Mouse (Mus musculus) forebrain, embryonic 15.5 days (tissue): ENCODE results near the gene Fmn2. TPM values are rescaled to one million over a fixed set of nuclear protein-coding genes. Genes with fewer than 3 reads are reported as not detected.

Experiments used
- ATAC-seq: fragments of 200-750 bp; cut with Nextera tagmentation; replicated peaks from 2 replicates; pipeline ENCODE4 v1.8.0; 2017; ENCODE audit warnings: mild to moderate bottlenecking, moderate TSS enrichment, moderate library complexity
- H3K27ac ChIP-seq: fragments of 300-500 bp; sonication (generic); replicated peaks from 2 replicates; pipeline ENCODE4 v1.5.1; 2015; ENCODE audit warnings: mild to moderate bottlenecking, inconsistent platforms
- H3K27me3 ChIP-seq: fragments of 300-500 bp; sonication (generic); 2 replicates; pipeline ENCODE4 v1.6.1; 2015; ENCODE audit warnings: inconsistent platforms
- H3K36me3 ChIP-seq: fragments of 300-500 bp; sonication (generic); 2 replicates; pipeline ENCODE4 v1.6.1; 2015; ENCODE audit warnings: mild to moderate bottlenecking, inconsistent platforms
- H3K4me1 ChIP-seq: fragments of 300-500 bp; sonication (generic); 2 replicates; pipeline ENCODE4 v1.6.1; 2015; ENCODE audit warnings: inconsistent platforms
- H3K4me2 ChIP-seq: fragments of 300-500 bp; sonication (generic); replicated peaks from 2 replicates; pipeline ENCODE4 v1.6.1; 2015; ENCODE audit warnings: mild to moderate bottlenecking, inconsistent platforms
- H3K4me3 ChIP-seq: fragments of 300-500 bp; sonication (generic); 2 replicates; pipeline ENCODE4 v1.5.1; 2015; ENCODE audit warnings: mild to moderate bottlenecking, inconsistent platforms
- H3K9ac ChIP-seq: fragments of 300-500 bp; sonication (generic); replicated peaks from 2 replicates; pipeline ENCODE4 v1.6.1; 2015; ENCODE audit warnings: mild to moderate bottlenecking, inconsistent platforms
- H3K9me3 ChIP-seq: fragments of 300-500 bp; sonication (generic); 2 replicates; pipeline ENCODE4 v1.6.1; 2016; ENCODE audit warnings: inconsistent platforms
- WGBS: fragments of 180-500 bp; shearing (Covaris S2); methylation state at CpG from one replicate; pipeline ENCODE4 v1.1.7; 2015; ENCODE audit warnings: mixed read lengths; 5-methylcytosine and 5-hydroxymethylcytosine counted together
- polyA plus RNA-seq: library from polyadenylated mRNA; unstranded; fragments of >200 nt; fragmentation: Nextera tagmentation; extraction: Ambion mirVana; gene quantifications from 2 replicates; pipeline ENCODE4 v1.2.1, GENCODE M21; 2015

Fmn2 gene
- polyA plus RNA-seq, 1 experiment from 2014 or later = 6.8 TPM

DNA sequence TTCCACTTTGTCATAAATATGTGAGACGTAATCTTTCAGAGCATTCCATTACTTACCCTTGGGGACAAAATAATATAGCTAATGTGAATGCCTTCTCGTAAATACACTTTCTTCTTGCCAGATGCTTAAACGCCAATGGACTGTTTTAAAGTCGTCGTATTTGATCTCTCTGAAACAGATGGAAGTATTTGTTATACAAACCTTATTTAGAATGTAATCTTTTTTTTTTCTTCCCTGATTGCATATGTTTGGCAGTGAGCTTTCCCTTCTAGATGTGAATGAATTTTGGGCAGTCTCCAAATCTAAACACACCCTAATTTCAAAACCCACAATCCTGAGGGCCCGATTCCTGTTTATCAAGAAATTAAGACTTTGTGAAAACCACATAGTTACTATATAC lies 173.7 kb downstream of the Fmn2 start:
- Histone ChIP-seq H3K4me3 (no peak overlapping the region), H3K27me3 (no peaks in the 10 kb centered on the region), H3K9me3 (no peaks in the 10 kb centered on the region), H3K27ac (no peak overlapping the region), H3K36me3 (no peaks in the 10 kb centered on the region), H3K4me2 (no peak overlapping the region), H3K4me1 (0 out of 2 replicates have a peak, but pooled peaks cover 3% of the 10 kb centered on the region), H3K9ac (no peak overlapping the region)
- WGBS = 70% methylated on average over 6 of the region's 6 CpGs
- no peak for ATAC-seq

DNA sequence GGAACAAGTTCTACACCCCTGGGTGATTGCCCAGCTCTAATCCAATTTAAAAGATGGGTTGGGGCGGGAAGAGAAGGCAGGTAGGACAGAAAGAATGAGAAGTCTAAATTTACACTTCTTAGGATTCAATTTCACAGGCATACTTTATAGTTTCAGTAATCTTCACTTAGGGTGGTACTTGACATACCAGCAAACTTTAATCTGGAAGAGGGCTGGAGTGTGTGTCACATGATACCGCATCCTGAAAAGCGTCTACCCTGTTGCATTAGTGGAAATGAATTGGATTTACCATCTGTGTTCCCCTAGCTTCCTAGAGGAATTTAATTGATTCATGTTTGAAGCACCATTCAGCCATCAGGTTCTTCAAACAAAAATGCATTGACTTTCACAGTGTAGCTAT lies 174.6 kb downstream of the Fmn2 start:
- no peaks in the 10 kb centered on the region for H3K36me3 ChIP-seq
- H3K9me3 ChIP-seq = no peaks in the 10 kb centered on the region
- 0 out of 2 replicates have a peak, but pooled peaks cover 3% of the 10 kb centered on the region for H3K4me1 ChIP-seq
- H3K27ac ChIP-seq = no peak overlapping the region
- no peak overlapping the region for H3K9ac ChIP-seq
- 71% methylated on average over 3 of the region's 3 CpGs for WGBS
- no peak overlapping the region for H3K4me3 ChIP-seq
- ATAC-seq = no peak
- H3K27me3 ChIP-seq = no peaks in the 10 kb centered on the region
- H3K4me2 ChIP-seq = no peak overlapping the region

DNA sequence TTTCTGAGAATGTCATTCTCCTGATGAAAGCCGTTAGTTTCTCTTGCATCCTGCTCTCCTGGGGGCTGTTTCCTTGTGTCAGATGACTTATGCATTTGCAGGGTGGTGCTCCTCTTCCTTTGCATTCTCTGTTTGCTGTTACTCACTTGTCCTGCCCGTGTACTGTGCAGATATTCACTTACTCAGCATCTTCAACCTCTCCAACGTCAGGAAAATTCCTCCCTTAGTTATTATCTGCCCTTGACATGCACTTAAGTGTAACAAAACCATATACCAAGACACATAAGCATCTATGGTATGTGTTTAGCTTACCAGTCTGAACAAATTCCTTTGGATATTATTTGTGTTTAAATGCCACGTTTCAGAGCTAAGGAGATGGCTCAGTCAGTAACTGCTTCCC lies 175.6 kb downstream of the Fmn2 start:
- Histone ChIP-seq H3K9me3 (no peaks in the 10 kb centered on the region), H3K36me3 (no peaks in the 10 kb centered on the region), H3K4me1 (0 out of 2 replicates have a peak, but pooled peaks cover 3% of the 10 kb centered on the region), H3K4me3 (no peak overlapping the region), H3K4me2 (no peak overlapping the region), H3K27me3 (no peaks in the 10 kb centered on the region), H3K9ac (no peak overlapping the region), H3K27ac (no peak overlapping the region)
- WGBS = 78% methylated on average over 4 of the region's 4 CpGs
- no peak for ATAC-seq

DNA sequence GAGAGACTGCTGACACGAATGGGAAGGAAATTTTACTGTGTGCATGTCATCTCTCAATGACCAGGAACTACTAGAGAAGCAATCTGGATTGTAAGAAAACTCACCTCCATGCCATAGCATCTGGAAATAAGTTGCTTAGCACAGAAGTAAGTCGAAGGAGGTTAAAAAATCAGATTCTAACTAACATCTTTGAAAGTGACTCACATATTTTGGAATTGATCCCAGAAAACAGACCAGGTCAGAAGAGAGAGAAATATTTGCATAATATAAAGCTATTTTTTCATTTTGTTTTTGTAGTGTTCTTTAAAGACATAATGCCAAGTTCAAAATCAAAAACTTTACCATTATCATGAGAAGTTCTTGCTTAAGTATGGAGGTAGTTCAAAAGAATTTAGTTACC lies 187.7 kb downstream of the Fmn2 start:
- ATAC-seq = no peak
- H3K27me3 ChIP-seq = no peaks in the 10 kb centered on the region
- no peak overlapping the region for H3K27ac ChIP-seq
- no peaks in the 10 kb centered on the region for H3K9me3 ChIP-seq
- WGBS = 95% methylated on average over 2 of the region's 2 CpGs
- H3K4me2 ChIP-seq = no peak overlapping the region
- H3K4me3 ChIP-seq = no peak overlapping the region
- H3K36me3 ChIP-seq = no peaks in the 10 kb centered on the region
- H3K4me1 ChIP-seq = no peaks in the 10 kb centered on the region
- no peak overlapping the region for H3K9ac ChIP-seq

DNA sequence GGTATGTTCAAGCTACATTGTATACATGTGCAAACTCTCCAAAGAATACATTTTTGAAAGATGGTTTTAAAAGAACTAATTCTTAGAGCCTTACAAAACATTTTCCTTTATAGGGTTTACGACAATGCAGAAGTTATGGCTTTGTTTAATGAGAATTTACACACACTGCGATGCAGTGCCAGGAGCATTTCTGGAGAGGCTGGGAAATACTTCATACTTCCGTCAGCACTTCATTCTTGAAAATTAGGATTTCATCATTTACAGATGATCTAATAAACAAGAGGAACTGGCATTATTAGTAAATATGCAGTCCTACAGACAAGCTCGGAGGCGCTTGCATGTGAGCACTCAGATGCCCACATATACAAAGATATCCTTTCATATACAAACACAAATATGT lies 199.2 kb downstream of the Fmn2 start:
- Histone ChIP-seq H3K4me2 (no peak overlapping the region), H3K27me3 (no peaks in the 10 kb centered on the region), H3K36me3 (peaks cover 7% of the 10 kb centered on the region; the same call in 1 of the 2 replicates), H3K9me3 (no peaks in the 10 kb centered on the region), H3K4me1 (no peaks in the 10 kb centered on the region), H3K27ac (no peak overlapping the region), H3K4me3 (no peak overlapping the region), H3K9ac (no peak overlapping the region)
- 94% methylated on average over 5 of the region's 5 CpGs for WGBS
- ATAC-seq = no peak

DNA sequence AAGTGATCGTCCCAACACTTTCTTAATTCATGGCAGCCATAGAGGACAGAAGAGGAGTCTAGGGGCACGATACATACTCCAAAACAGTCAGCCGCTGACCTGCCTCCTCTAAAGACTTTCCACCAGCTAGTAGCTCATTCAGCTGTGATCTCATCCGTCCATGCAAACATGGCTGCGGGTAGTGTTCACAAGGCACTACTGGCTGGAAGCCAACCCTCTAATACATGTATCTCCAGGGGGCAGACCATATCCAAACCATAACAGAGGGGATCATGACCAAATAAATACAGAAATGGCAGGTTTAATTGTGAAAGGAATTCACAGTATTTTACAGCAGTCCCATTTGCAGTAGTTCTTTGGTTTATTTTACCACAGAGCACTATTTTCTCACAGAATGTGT lies 200.2 kb downstream of the Fmn2 start:
- H3K4me2 ChIP-seq = no peak overlapping the region
- H3K9me3 ChIP-seq = no peaks in the 10 kb centered on the region
- no peak overlapping the region for H3K4me3 ChIP-seq
- no peak overlapping the region for H3K9ac ChIP-seq
- 66% methylated on average over 5 of the region's 5 CpGs for WGBS
- no peak overlapping the region for H3K27ac ChIP-seq
- H3K4me1 ChIP-seq = no peaks in the 10 kb centered on the region
- H3K36me3 ChIP-seq = peaks cover 7% of the 10 kb centered on the region; the same call in 1 of the 2 replicates
- no peak for ATAC-seq
- H3K27me3 ChIP-seq = no peaks in the 10 kb centered on the region

DNA sequence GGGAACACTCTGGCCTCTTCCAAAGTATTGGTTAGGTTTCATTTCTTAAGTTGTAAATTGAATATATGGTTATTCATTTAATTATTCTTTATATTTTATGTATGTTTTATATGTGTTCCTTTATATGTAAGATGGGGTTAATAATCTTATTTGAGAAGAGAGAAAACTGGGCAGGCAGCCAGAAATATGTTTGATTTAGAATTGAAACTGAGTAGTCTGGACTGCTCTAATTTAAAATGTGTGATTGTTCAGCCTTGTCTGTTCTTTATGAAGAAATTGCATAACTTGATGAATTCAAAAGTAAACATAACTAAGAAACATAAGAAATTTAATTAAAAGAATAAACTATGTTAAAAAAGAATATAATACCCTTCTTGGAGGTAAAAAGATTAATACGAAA lies 202.3 kb downstream of the Fmn2 start:
- no peak overlapping the region for H3K27ac ChIP-seq
- H3K9me3 ChIP-seq = no peaks in the 10 kb centered on the region
- peaks cover 7% of the 10 kb centered on the region; the same call in 1 of the 2 replicates for H3K36me3 ChIP-seq
- WGBS = 81% methylated on average over 1 of the region's 1 CpGs
- H3K27me3 ChIP-seq = no peaks in the 10 kb centered on the region
- no peaks in the 10 kb centered on the region for H3K4me1 ChIP-seq
- no peak overlapping the region for H3K9ac ChIP-seq
- no peak for ATAC-seq
- no peak overlapping the region for H3K4me3 ChIP-seq
- no peak overlapping the region for H3K4me2 ChIP-seq

DNA sequence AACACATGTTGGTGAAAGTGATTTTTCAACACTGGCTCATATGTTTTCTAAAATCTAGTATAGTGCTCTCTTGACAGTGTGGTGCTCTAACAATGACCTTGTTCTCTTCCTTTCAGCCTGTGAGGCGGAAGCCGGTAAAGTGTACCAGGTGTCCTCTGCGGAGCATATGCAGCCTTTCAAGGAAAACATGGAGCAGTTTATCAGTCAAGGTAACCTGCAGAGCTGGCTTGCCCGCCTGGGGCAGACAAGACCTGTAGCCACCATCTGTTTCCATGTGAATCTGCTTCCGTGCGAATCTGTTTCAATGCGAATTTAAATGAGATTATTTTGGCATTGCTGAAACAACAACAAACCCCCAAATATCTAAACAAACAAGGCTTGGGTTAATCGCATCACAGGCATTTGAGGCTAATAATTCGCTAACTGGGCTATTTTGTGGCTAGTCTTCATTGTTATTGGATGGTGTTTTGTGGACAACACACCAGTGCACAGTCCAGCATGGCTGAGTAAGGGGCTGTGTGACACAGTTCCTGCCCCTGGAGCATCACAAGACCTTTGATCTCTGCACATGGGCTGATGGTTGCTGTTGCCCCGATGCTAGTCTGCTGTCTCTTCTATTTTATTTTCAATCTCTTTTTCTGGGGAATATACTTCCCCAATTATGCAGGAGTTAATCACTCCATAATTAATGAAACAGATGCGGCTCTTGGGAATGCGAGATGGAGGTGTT lies 218.3 kb downstream of the Fmn2 start:
- H3K27me3 ChIP-seq = no peaks in the 10 kb centered on the region
- whole genome bisulfite sequencing = 73% methylated on average over 12 of the region's 12 CpGs
- ATAC-seq = peak; percentile 16; the same call in 1 of the 2 replicates

DNA sequence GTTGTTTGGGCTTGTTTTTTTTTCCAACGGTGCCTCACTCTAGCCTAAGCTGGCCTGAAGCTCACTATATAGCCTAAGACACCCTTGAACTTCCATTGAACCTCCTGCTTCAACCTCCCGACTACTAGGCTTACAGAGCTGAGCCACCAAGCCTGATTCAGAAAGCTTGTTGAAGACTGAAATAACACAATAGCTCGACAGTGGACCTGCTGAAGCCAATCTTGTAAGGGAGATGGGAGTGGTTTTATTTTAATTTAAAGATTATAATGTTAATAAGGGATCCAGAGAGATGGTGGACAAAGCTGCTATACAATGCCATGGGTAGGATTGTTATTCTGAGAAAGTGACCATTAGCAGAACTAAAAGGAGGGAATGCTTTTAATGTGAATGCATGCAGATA lies 227.1 kb downstream of the Fmn2 start:
- Histone ChIP-seq H3K9ac (no peak overlapping the region), H3K27me3 (no peaks in the 10 kb centered on the region), H3K4me1 (no peaks in the 10 kb centered on the region), H3K4me2 (no peak overlapping the region), H3K9me3 (no peaks in the 10 kb centered on the region), H3K36me3 (peaks cover 2% of the 10 kb centered on the region; the same call in 1 of the 2 replicates), H3K4me3 (no peak overlapping the region), H3K27ac (no peak overlapping the region)
- ATAC-seq = no peak
- 77% methylated on average over 3 of the region's 3 CpGs for WGBS

More for the DNA sequence above, 218.3 kb downstream of the Fmn2 start:
- Histone ChIP-seq H3K9ac (no peak overlapping the region), H3K4me3 (no peak overlapping the region), H3K4me2 (no peak overlapping the region), H3K4me1 (no peaks in the 10 kb centered on the region), H3K9me3 (no peaks in the 10 kb centered on the region), H3K27ac (no peak overlapping the region), H3K36me3 (no peaks in the 10 kb centered on the region)

DNA sequence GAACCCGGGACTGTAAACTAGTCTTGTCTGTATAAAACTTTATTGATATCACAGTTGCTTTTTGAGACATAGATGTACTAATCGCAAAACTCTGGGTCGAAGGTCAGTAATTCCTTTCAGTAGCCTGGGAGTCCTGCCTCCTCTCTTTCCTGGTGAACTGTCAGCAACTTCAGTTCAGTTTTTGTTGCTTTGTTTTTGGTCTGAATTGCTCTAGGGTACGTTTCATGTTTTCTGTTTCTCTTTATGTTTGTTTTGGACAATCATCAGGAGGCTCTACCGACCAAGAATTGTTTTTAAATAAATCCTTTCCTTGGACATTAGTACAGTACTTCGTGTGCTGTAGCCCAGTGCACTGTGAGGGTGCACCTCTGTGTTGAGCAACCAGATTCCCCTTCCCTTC lies 231.1 kb downstream of the Fmn2 start:
- Histone ChIP-seq H3K4me3 (no peak overlapping the region), H3K27ac (no peak overlapping the region), H3K9me3 (no peaks in the 10 kb centered on the region), H3K4me1 (no peaks in the 10 kb centered on the region), H3K4me2 (no peak overlapping the region), H3K27me3 (no peaks in the 10 kb centered on the region), H3K9ac (no peak overlapping the region), H3K36me3 (no peaks in the 10 kb centered on the region; the same call in 1 of the 2 replicates)
- ATAC-seq = no peak
- WGBS = 76% methylated on average over 6 of the region's 6 CpGs

DNA sequence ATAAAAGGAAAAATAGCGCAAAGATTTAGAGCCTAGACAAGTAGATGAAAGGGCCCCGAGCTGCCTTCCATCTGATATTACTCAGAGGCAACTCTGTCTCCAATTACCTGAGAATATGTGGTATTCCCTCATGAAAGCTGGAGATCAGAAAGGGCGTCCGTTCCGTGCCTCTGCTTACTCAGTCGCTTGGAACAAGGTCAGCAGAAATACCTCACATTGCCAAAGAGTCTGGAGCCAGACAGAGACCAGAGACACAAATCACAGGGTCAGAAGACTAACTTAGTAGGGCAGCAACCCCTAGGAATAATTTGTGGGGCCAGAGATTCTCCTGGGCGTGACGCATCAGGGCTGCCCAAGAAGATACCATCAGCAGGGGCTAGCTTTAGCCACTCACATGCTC lies 237.3 kb downstream of the Fmn2 start:
- Histone ChIP-seq H3K4me3 (no peak overlapping the region), H3K27ac (no peak overlapping the region), H3K36me3 (no peaks in the 10 kb centered on the region), H3K4me1 (no peaks in the 10 kb centered on the region), H3K9me3 (no peaks in the 10 kb centered on the region), H3K27me3 (no peaks in the 10 kb centered on the region), H3K4me2 (no peak overlapping the region), H3K9ac (no peak overlapping the region)
- no peak for ATAC-seq
- 87% methylated on average over 8 of the region's 8 CpGs for WGBS

DNA sequence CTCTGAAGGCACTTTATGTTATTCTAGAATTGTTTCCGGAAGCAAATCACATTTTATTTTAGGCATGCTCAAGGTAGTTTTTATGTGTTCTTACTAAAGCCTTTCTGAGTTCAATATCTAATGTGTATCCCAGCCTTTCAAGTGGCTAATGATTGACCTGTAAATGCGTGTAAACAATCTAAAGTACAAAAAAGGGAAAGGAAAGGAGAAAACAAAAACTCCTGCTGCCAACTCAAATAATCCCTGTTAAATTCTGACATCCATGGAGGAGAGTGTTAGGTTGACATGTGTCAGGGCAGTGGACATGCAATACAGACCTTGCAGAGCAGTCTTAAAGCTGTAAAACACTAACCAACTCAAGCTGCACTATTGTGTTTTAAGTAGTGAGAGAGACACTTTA lies 241.0 kb downstream of the Fmn2 start:
- H3K27ac ChIP-seq = no peak overlapping the region
- H3K9ac ChIP-seq = no peak overlapping the region
- no peaks in the 10 kb centered on the region for H3K27me3 ChIP-seq
- no peak overlapping the region for H3K4me3 ChIP-seq
- 64% methylated on average over 2 of the region's 2 CpGs for WGBS
- ATAC-seq = no peak
- H3K4me2 ChIP-seq = no peak overlapping the region
- H3K36me3 ChIP-seq = no peaks in the 10 kb centered on the region
- no peaks in the 10 kb centered on the region for H3K4me1 ChIP-seq
- no peaks in the 10 kb centered on the region for H3K9me3 ChIP-seq

DNA sequence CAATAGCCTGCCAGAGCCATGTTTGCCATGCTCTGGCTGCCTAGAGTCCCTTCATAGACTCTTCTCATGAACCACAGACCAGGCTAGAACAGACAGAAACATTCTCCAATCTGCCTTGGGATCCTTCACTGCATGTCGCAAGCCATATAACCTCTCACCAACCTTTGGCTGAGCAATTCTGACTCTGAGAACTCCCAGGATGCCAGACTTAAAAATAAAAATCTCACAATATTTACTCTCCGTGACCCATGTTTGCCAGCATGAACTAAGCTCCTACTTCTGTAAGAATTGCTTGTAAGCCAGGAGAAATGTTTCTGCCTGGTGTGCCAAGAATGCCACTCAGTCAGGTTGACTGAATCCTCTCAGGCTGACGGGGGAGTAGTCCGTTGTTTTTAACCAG lies 246.9 kb downstream of the Fmn2 start:
- no peak for ATAC-seq
- Histone ChIP-seq H3K9me3 (no peaks in the 10 kb centered on the region), H3K27ac (no peak overlapping the region), H3K36me3 (no peaks in the 10 kb centered on the region), H3K4me1 (no peaks in the 10 kb centered on the region), H3K9ac (no peak overlapping the region), H3K4me3 (no peak overlapping the region), H3K4me2 (no peak overlapping the region), H3K27me3 (no peaks in the 10 kb centered on the region)
- WGBS = 66% methylated on average over 4 of the region's 4 CpGs
